Mouse (Mus musculus) liver, embryonic 14.5 days (tissue): ENCODE data around the gene Spcs2. TPM values are rescaled to one million over a fixed set of nuclear protein-coding genes. Genes with fewer than 3 reads are reported as not detected.

ENCODE experiments used
- ATAC-seq: fragments of 200-750 bp; cut with Nextera tagmentation; 2 replicates; pipeline ENCODE4 v1.8.0; 2017; ENCODE audit warnings: moderate number of reproducible peaks, mild to moderate bottlenecking, moderate library complexity; ENCODE audit not compliant: insufficient read depth
- DNase-seq, 3 experiments: peaks; one replicate each; pipeline ENCODE4 v3.0.0-alpha.2; 2012 to 2013; ENCODE audit warnings: low read depth in 3 of 3, low spot score in 3 of 3
- H3K27ac ChIP-seq: fragments of 300-500 bp; sonication (generic); 2 replicates; pipeline ENCODE4 v1.5.1; 2014; ENCODE audit warnings: moderate library complexity, mild to moderate bottlenecking, control low read depth, inconsistent platforms
- H3K27me3 ChIP-seq: fragments of 300-500 bp; sonication (generic); 2 replicates; pipeline ENCODE4 v1.6.1; 2014; ENCODE audit warnings: mild to moderate bottlenecking, low read length, moderate library complexity; ENCODE audit not compliant: control insufficient read depth, insufficient read depth
- H3K36me3 ChIP-seq: fragments of 300-500 bp; sonication (generic); replicated peaks from 2 replicates; pipeline ENCODE4 v1.6.1; 2014; ENCODE audit warnings: low read depth; ENCODE audit not compliant: control insufficient read depth, insufficient read depth
- H3K4me1 ChIP-seq, 2 experiments: fragments of 200-500 bp in 1 of 2; fragments of 300-500 bp in 1 of 2; sonication (generic) in 1 of 2; replicated peaks; 2 replicates each; pipeline ENCODE4 v1.6.1; 2012 to 2014; ENCODE audit warnings: antibody characterized with exemption in 1 of 2, inconsistent platforms in 1 of 2, low read length in 1 of 2; ENCODE audit not compliant: control insufficient read depth in 2 of 2, insufficient read depth in 2 of 2
- H3K4me2 ChIP-seq: fragments of 300-500 bp; sonication (generic); 2 replicates; pipeline ENCODE4 v1.6.1; 2014; ENCODE audit warnings: low read depth, mild to moderate bottlenecking, control low read depth, moderate library complexity
- H3K4me3 ChIP-seq, 2 experiments: fragments of 200-500 bp in 1 of 2; fragments of 300-500 bp in 1 of 2; sonication (generic) in 1 of 2; 2 replicates each; pipeline ENCODE4 v1.5.1; 2012 to 2014; ENCODE audit warnings: low read depth in 2 of 2, low read length in 2 of 2, mild to moderate bottlenecking in 2 of 2, control low read depth in 1 of 2, inconsistent platforms in 1 of 2, moderate library complexity in 1 of 2; ENCODE audit not compliant: insufficient read depth in 1 of 2
- H3K9ac ChIP-seq: fragments of 300-500 bp; sonication (generic); replicated peaks from 2 replicates; pipeline ENCODE4 v1.6.1; 2014; ENCODE audit warnings: mild to moderate bottlenecking, control low read depth, moderate library complexity
- H3K9me3 ChIP-seq: fragments of 300-500 bp; sonication (generic); 2 replicates; pipeline ENCODE4 v1.6.1; 2016; ENCODE audit warnings: low read length, mixed read lengths; ENCODE audit not compliant: control insufficient read depth
- CTCF ChIP-seq: IDR thresholded peaks from 2 replicates; pipeline ENCODE4 v1.5.1; 2016; ENCODE audit warnings: antibody characterized with exemption, low read depth, control low read depth
- EP300 ChIP-seq: IDR thresholded peaks from 2 replicates; pipeline ENCODE4 v1.6.1; 2016; ENCODE audit warnings: antibody characterized with exemption, low read depth
- WGBS: fragments of 180-500 bp; shearing (Covaris S2); extraction: QIAGEN DNeasy Blood & Tissue Kit; methylation state at CpG from one replicate; pipeline ENCODE4 v1.1.7; 2014; ENCODE audit not compliant: insufficient replicate concordance; 5-methylcytosine and 5-hydroxymethylcytosine counted together
- polyA plus RNA-seq, 2 experiments: library from polyadenylated mRNA; depleted of rRNA in 1 of 2; stranded (reverse) in 1 of 2; unstranded in 1 of 2; fragments of >200 nt; fragmentation: Nextera tagmentation in 1 of 2; extraction: Ambion mirVana in 1 of 2; gene quantifications; 2 replicates each; pipeline versions ENCODE4 v1.2.1 to v1.2.3; 2012 to 2014

The Spcs2 gene
- polyA plus RNA-seq, 2 experiments: 44.5 to 171 TPM

- no peak overlapping the region for H3K27ac ChIP-seq
- ATAC-seq: no peak
- no peaks in the 10 kb centered on the region for H3K4me1 ChIP-seq
- H3K9me3 ChIP-seq: no peaks in the 10 kb centered on the region
- H3K4me3 ChIP-seq: no peak overlapping the region
- no peak overlapping the region for H3K4me2 ChIP-seq
- no peaks in the 10 kb centered on the region for H3K27me3 ChIP-seq
- no peak for TF ChIP-seq CTCF
- TF ChIP-seq EP300: no peak
- 87% methylated on average over 5 of the region's 5 CpGs for WGBS
- H3K9ac ChIP-seq: no peak overlapping the region
- peaks cover 35% of the 10 kb centered on the region for H3K36me3 ChIP-seq
- DNase-seq: no peak
Measured at GRCm38 (mm10) chr7:99850534-99850933, 12.7 kb downstream of the Spcs2 start.

GRCm38 (mm10) chr7:99845533-99846236 lies 17.6 kb downstream of the Spcs2 start:
- 92% methylated on average over 8 of the region's 8 CpGs for WGBS
- no peaks in the 10 kb centered on the region for H3K4me1 ChIP-seq

GRCm38 (mm10) chr7:99838241-99838640 lies 25.0 kb downstream of the Spcs2 start:
- 82% methylated on average over 3 of the region's 3 CpGs for WGBS
- Histone ChIP-seq H3K9me3 (no peaks in the 10 kb centered on the region), H3K27me3 (no peaks in the 10 kb centered on the region), H3K36me3 (peaks cover 32% of the 10 kb centered on the region), H3K27ac (no peak overlapping the region), H3K4me2 (no peak overlapping the region), H3K4me3 (no peak overlapping the region), H3K4me1 (no peaks in the 10 kb centered on the region), H3K9ac (no peak overlapping the region)
- TF ChIP-seq CTCF: no peak
- no peak for TF ChIP-seq EP300
- no peak for ATAC-seq
- no peak for DNase-seq

More at GRCm38 (mm10) chr7:99845533-99846236, 17.6 kb downstream of the Spcs2 start:
- Histone ChIP-seq H3K36me3 (peaks cover 56% of the 10 kb centered on the region), H3K27ac (no peak overlapping the region), H3K4me3 (no peak overlapping the region), H3K9ac (no peak overlapping the region), H3K4me2 (no peak overlapping the region), H3K27me3 (no peaks in the 10 kb centered on the region), H3K9me3 (no peaks in the 10 kb centered on the region)
- ATAC-seq (no peak), DNase-seq (no peak)
- TF ChIP-seq EP300: no peak

GRCm38 (mm10) chr7:99837358-99838071 lies 25.7 kb downstream of the Spcs2 start:
- Histone ChIP-seq H3K4me3 (no peak overlapping the region), H3K27me3 (no peaks in the 10 kb centered on the region), H3K4me1 (no peaks in the 10 kb centered on the region), H3K36me3 (peaks cover 24% of the 10 kb centered on the region), H3K4me2 (no peak overlapping the region), H3K9me3 (no peaks in the 10 kb centered on the region), H3K9ac (no peak overlapping the region), H3K27ac (no peak overlapping the region)
- TF ChIP-seq EP300 (no peak), CTCF (no peak)
- 69% methylated on average over 6 of the region's 6 CpGs for WGBS
- peak; percentile 43 for ATAC-seq
- DNase-seq: no peak

GRCm38 (mm10) chr7:99836781-99837180 lies 26.5 kb downstream of the Spcs2 start:
- ATAC-seq: no peak
- no peak for DNase-seq
- no peaks in the 10 kb centered on the region for H3K4me1 ChIP-seq
- no peak overlapping the region for H3K9ac ChIP-seq
- no peaks in the 10 kb centered on the region for H3K27me3 ChIP-seq
- no peak overlapping the region for H3K4me2 ChIP-seq
- no peaks in the 10 kb centered on the region for H3K9me3 ChIP-seq
- H3K36me3 ChIP-seq: peaks cover 18% of the 10 kb centered on the region
- no peak for TF ChIP-seq EP300
- 68% methylated on average over 4 of the region's 4 CpGs for WGBS
- H3K27ac ChIP-seq: no peak overlapping the region
- H3K4me3 ChIP-seq: no peak overlapping the region
